Mouse (Mus musculus): ENCODE measurements around the gene Gm42791. TPM values are rescaled to one million over a fixed set of nuclear protein-coding genes. Genes with fewer than 3 reads are reported as not detected.

Gm42791 gene
- polyA plus RNA-seq, 1 experiment from 2014 or later = 1.0 TPM

DNA sequence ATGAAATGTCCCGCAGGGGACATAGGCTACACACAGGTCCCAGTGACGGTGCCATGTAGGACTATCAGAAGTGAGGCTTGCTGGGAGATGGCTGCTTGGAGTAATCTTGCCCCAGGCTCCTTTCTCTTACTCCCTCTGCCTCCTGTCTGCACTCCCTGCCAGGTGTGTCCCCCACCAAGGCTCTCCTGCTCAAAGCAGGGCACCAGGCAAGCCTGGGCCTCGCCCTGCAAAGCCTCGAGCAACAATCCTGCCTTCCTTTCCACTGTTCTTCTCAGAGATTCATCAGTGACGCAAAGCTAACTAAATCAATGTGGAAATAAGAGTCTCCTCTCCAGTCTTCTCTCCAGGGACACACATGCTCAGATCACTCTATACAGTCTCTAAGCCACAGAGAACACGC, 78.2 kb downstream of the Gm42791 start:
- no peak overlapping the region for H3K4me2 ChIP-seq (ENCODE audit: low read depth, low read length)
- no peak overlapping the region for H3K9ac ChIP-seq (ENCODE audit: low read depth, low read length)
- H3K9me3 ChIP-seq (ENCODE audit: control insufficient read depth, low read length) = no peaks in the 10 kb centered on the region
- ATAC-seq = no peak
- no peaks in the 10 kb centered on the region for H3K36me3 ChIP-seq (ENCODE audit: control insufficient read depth, insufficient read depth, low read length)
- H3K27me3 ChIP-seq (replicated peaks; ENCODE audit: control insufficient read depth, insufficient read depth, low read length) = no peaks in the 10 kb centered on the region
- H3K4me1 ChIP-seq (ENCODE audit: control insufficient read depth, insufficient read depth, low read length) = no peaks in the 10 kb centered on the region
- H3K4me3 ChIP-seq (ENCODE audit: low read length) = no peak overlapping the region
- 86% methylated on average over 6 of the region's 6 CpGs for WGBS
- no peak overlapping the region for H3K27ac ChIP-seq (ENCODE audit: low read length)

DNA sequence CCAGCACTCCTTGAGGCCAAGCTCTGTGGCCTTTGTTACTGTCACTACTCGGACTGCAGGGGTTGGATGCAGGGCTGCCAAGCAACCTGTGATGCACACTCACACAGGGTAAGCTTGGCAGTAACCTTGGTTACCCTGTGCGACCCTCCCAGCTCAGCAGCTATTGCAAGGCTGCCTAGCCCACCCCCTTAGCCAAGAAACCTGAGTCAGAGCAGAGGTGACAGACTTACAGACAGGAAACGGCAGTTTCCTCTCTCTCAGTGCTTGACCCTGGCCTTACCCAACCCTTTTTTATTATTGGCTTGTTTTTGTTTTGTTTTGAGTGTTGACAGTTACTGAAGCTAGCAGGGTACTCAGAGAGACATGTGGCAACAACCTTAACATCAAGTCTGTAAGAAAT, 82.7 kb downstream of the Gm42791 start:
- Histone ChIP-seq H3K4me3 (ENCODE audit: low read length) (no peak overlapping the region), H3K9ac (ENCODE audit: low read depth, low read length) (no peak overlapping the region), H3K27ac (ENCODE audit: low read length) (no peak overlapping the region), H3K36me3 (ENCODE audit: control insufficient read depth, insufficient read depth, low read length) (0 out of 2 replicates have a peak, but pooled peaks cover 3% of the 10 kb centered on the region), H3K27me3 (replicated peaks; ENCODE audit: control insufficient read depth, insufficient read depth, low read length) (no peaks in the 10 kb centered on the region), H3K4me1 (ENCODE audit: control insufficient read depth, insufficient read depth, low read length) (0 out of 2 replicates have a peak, but pooled peaks cover 3% of the 10 kb centered on the region), H3K9me3 (ENCODE audit: control insufficient read depth, low read length) (no peaks in the 10 kb centered on the region), H3K4me2 (ENCODE audit: low read depth, low read length) (no peak overlapping the region)
- ATAC-seq = no peak
- WGBS = 57% methylated on average over 3 of the region's 3 CpGs

DNA sequence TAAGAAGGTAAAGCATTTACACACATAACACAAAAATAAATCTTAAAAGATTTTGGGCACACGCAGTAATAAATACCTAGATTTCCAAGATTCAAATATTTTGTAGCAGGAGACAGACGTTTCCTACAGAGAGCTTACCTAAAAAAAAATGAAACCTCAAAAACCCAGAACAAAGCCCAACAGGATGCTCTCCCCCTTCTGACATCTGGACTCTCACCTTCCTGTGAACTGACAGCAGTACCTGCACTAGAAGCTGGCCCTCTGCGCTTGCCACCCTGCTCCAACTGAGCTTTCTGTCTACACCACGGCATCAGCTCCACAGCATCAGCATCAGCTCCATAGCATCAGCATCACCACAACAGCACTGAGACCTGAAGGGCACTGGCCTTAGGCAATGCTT, 84.9 kb downstream of the Gm42791 start:
- Histone ChIP-seq H3K9me3 (ENCODE audit: control insufficient read depth, low read length) (no peaks in the 10 kb centered on the region), H3K4me3 (ENCODE audit: low read length) (no peak overlapping the region), H3K36me3 (ENCODE audit: control insufficient read depth, insufficient read depth, low read length) (0 out of 2 replicates have a peak, but pooled peaks cover 3% of the 10 kb centered on the region), H3K4me2 (ENCODE audit: low read depth, low read length) (no peak overlapping the region), H3K4me1 (ENCODE audit: control insufficient read depth, insufficient read depth, low read length) (0 out of 2 replicates have a peak, but pooled peaks cover 3% of the 10 kb centered on the region), H3K27ac (ENCODE audit: low read length) (no peak overlapping the region), H3K27me3 (replicated peaks; ENCODE audit: control insufficient read depth, insufficient read depth, low read length) (no peaks in the 10 kb centered on the region), H3K9ac (ENCODE audit: low read depth, low read length) (no peak overlapping the region)
- 89% methylated on average over 4 of the region's 4 CpGs for WGBS
- ATAC-seq = no peak

DNA sequence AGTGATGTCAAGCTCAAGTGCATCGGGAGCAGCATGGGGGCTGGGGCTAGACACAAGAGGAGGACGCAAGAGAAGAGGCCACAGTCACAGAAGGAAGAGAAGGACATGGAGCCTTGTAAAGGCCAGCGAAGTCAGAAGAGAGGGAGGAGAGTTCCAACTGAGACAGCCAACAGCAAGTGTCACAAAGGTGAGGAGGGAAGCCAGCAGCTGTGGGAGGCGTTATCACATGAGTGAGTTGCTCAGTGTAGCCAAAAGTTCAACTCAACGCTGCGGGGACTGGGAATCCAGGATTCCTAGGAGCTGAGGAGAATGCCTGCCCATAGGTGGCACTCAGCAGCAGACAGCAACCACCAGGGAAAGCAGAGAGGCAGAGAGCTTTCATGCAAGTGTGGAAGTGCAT, 85.5 kb downstream of the Gm42791 start:
- Histone ChIP-seq H3K4me2 (ENCODE audit: low read depth, low read length) (no peak overlapping the region), H3K9ac (ENCODE audit: low read depth, low read length) (0 out of 2 replicates have a peak overlapping the region, but pooled peaks have one; percentile 4), H3K27me3 (replicated peaks; ENCODE audit: control insufficient read depth, insufficient read depth, low read length) (no peaks in the 10 kb centered on the region), H3K4me3 (ENCODE audit: low read length) (no peak overlapping the region), H3K36me3 (ENCODE audit: control insufficient read depth, insufficient read depth, low read length) (0 out of 2 replicates have a peak, but pooled peaks cover 3% of the 10 kb centered on the region), H3K9me3 (ENCODE audit: control insufficient read depth, low read length) (no peaks in the 10 kb centered on the region), H3K4me1 (ENCODE audit: control insufficient read depth, insufficient read depth, low read length) (0 out of 2 replicates have a peak, but pooled peaks cover 3% of the 10 kb centered on the region), H3K27ac (ENCODE audit: low read length) (no peak overlapping the region)
- ATAC-seq = no peak
- 43% methylated on average over 6 of the region's 6 CpGs for WGBS

DNA sequence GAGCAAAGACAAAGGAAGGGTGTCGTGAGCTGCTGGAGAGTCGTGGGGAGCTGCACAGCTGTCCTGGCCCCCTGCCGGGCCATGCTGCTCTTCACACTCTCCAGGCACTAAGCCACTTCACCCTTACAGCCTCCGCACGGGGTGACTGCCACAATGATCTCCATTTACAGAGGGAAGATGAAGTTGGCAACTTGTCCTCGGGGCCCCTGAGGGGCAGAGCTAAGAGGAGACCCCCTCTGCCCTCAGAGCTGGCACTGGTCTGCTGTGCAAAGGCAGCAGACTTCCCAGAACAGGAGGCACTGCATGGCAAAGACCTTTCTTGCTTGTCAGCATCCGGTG, 85.9 kb downstream of the Gm42791 start:
- ATAC-seq = peak; percentile 53

GRCm38 (mm10) chr5:148908191-148909056, 86.5 kb downstream of the Gm42791 start:
- Histone ChIP-seq H3K9ac (ENCODE audit: low read depth, low read length) (no peak overlapping the region), H3K9me3 (ENCODE audit: control insufficient read depth, low read length) (no peaks in the 10 kb centered on the region), H3K4me2 (ENCODE audit: low read depth, low read length) (no peak overlapping the region), H3K4me1 (ENCODE audit: control insufficient read depth, insufficient read depth, low read length) (0 out of 2 replicates have a peak, but pooled peaks cover 3% of the 10 kb centered on the region), H3K27ac (ENCODE audit: low read length) (no peak overlapping the region), H3K27me3 (replicated peaks; ENCODE audit: control insufficient read depth, insufficient read depth, low read length) (no peaks in the 10 kb centered on the region), H3K36me3 (ENCODE audit: control insufficient read depth, insufficient read depth, low read length) (0 out of 2 replicates have a peak, but pooled peaks cover 5% of the 10 kb centered on the region), H3K4me3 (ENCODE audit: low read length) (no peak overlapping the region)
- peak; percentile 11; the same call in 1 of the 2 replicates for ATAC-seq
- WGBS = 80% methylated on average over 17 of the region's 17 CpGs

More for the DNA sequence above, 85.9 kb downstream of the Gm42791 start:
- WGBS = 40% methylated on average over 7 of the region's 7 CpGs
- Histone ChIP-seq H3K27me3 (replicated peaks; ENCODE audit: control insufficient read depth, insufficient read depth, low read length) (no peaks in the 10 kb centered on the region), H3K4me3 (ENCODE audit: low read length) (no peak overlapping the region), H3K27ac (ENCODE audit: low read length) (no peak overlapping the region), H3K9ac (ENCODE audit: low read depth, low read length) (0 out of 2 replicates have a peak overlapping the region, but pooled peaks have one; percentile 4), H3K36me3 (ENCODE audit: control insufficient read depth, insufficient read depth, low read length) (0 out of 2 replicates have a peak, but pooled peaks cover 3% of the 10 kb centered on the region), H3K4me2 (ENCODE audit: low read depth, low read length) (no peak overlapping the region), H3K9me3 (ENCODE audit: control insufficient read depth, low read length) (no peaks in the 10 kb centered on the region), H3K4me1 (ENCODE audit: control insufficient read depth, insufficient read depth, low read length) (0 out of 2 replicates have a peak, but pooled peaks cover 3% of the 10 kb centered on the region)

- no peaks in the 10 kb centered on the region for H3K9me3 ChIP-seq (ENCODE audit: control insufficient read depth, low read length)
- no peak for ATAC-seq
- no peaks in the 10 kb centered on the region for H3K27me3 ChIP-seq (replicated peaks; ENCODE audit: control insufficient read depth, insufficient read depth, low read length)
- 89% methylated on average over 4 of the region's 4 CpGs for WGBS
- H3K4me3 ChIP-seq (ENCODE audit: low read length) = no peak overlapping the region
- 0 out of 2 replicates have a peak, but pooled peaks cover 3% of the 10 kb centered on the region for H3K4me1 ChIP-seq (ENCODE audit: control insufficient read depth, insufficient read depth, low read length)
- H3K9ac ChIP-seq (ENCODE audit: low read depth, low read length) = no peak overlapping the region
- H3K4me2 ChIP-seq (ENCODE audit: low read depth, low read length) = no peak overlapping the region
- no peak overlapping the region for H3K27ac ChIP-seq (ENCODE audit: low read length)
- 0 out of 2 replicates have a peak, but pooled peaks cover 5% of the 10 kb centered on the region for H3K36me3 ChIP-seq (ENCODE audit: control insufficient read depth, insufficient read depth, low read length)
Measured at GRCm38 (mm10) chr5:148906305-148906704, 88.6 kb downstream of the Gm42791 start.

GRCm38 (mm10) chr5:148904846-148905245, 90.1 kb downstream of the Gm42791 start:
- no peak overlapping the region for H3K9ac ChIP-seq (ENCODE audit: low read depth, low read length)
- 0 out of 2 replicates have a peak, but pooled peaks cover 5% of the 10 kb centered on the region for H3K36me3 ChIP-seq (ENCODE audit: control insufficient read depth, insufficient read depth, low read length)
- H3K27ac ChIP-seq (ENCODE audit: low read length) = no peak overlapping the region
- no peaks in the 10 kb centered on the region for H3K9me3 ChIP-seq (ENCODE audit: control insufficient read depth, low read length)
- no peak overlapping the region for H3K4me2 ChIP-seq (ENCODE audit: low read depth, low read length)
- 58% methylated on average over 6 of the region's 6 CpGs for WGBS
- no peak overlapping the region for H3K4me3 ChIP-seq (ENCODE audit: low read length)
- 0 out of 2 replicates have a peak, but pooled peaks cover 3% of the 10 kb centered on the region for H3K4me1 ChIP-seq (ENCODE audit: control insufficient read depth, insufficient read depth, low read length)
- ATAC-seq = peak; percentile 62; the same call in 1 of the 2 replicates
- H3K27me3 ChIP-seq (replicated peaks; ENCODE audit: control insufficient read depth, insufficient read depth, low read length) = no peaks in the 10 kb centered on the region

DNA sequence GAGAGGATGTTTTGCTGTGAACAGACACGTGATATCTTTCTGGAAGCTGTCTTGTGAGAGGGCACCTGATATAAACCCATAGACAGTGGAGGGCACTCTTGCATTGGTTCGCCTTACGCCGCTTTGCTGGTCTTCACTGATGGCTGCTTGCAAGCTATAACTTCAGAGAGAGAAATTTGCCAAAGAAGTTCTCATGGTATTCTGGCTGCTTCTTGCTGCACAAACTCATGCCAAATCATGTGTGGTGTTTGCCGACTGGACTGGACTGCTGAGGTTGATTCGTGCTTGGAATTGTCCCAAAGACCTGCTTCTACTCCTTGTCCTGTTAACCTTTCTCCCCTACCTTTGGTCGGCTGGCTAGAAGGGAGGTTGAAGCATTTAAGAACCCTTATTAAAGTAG, 95.6 kb downstream of the Gm42791 start:
- Histone ChIP-seq H3K27ac (ENCODE audit: low read length) (no peak overlapping the region), H3K4me2 (ENCODE audit: low read depth, low read length) (no peak overlapping the region), H3K9me3 (ENCODE audit: control insufficient read depth, low read length) (no peaks in the 10 kb centered on the region), H3K36me3 (ENCODE audit: control insufficient read depth, insufficient read depth, low read length) (0 out of 2 replicates have a peak, but pooled peaks cover 3% of the 10 kb centered on the region), H3K4me1 (ENCODE audit: control insufficient read depth, insufficient read depth, low read length) (no peaks in the 10 kb centered on the region), H3K4me3 (ENCODE audit: low read length) (no peak overlapping the region), H3K27me3 (replicated peaks; ENCODE audit: control insufficient read depth, insufficient read depth, low read length) (no peaks in the 10 kb centered on the region), H3K9ac (ENCODE audit: low read depth, low read length) (no peak overlapping the region)
- 88% methylated on average over 7 of the region's 7 CpGs for WGBS
- ATAC-seq = no peak

All from intestine, embryonic 16.5 days (tissue).